Mouse (Mus musculus): ENCODE measurements around the gene Rpl24. TPM values are rescaled to one million over a fixed set of nuclear protein-coding genes. Genes with fewer than 3 reads are reported as not detected.
"Not testable (repeated sequence)": the region's sequence is repeated elsewhere in the genome, so short reads cannot be mapped to it uniquely, and the experiment has no call there.

Gene Rpl24
- polyA plus RNA-seq, 1 experiment from 2014 or later = 547 TPM

- DNase-seq (no peak), ATAC-seq (ENCODE audit: low read depth) (no peak)
- H3K9me3 ChIP-seq (replicated peaks) = no peaks in the 10 kb centered on the region
- no peaks in the 10 kb centered on the region for H3K36me3 ChIP-seq
- H3K9ac ChIP-seq = no peak overlapping the region
- H3K4me2 ChIP-seq = no peak overlapping the region
- H3K4me3 ChIP-seq (replicated peaks) = no peak overlapping the region
- WGBS (ENCODE audit: insufficient replicate concordance) = 68% methylated on average over 3 of the region's 3 CpGs
- H3K27me3 ChIP-seq = no peaks in the 10 kb centered on the region
- H3K4me1 ChIP-seq (replicated peaks) = peaks cover 7% of the 10 kb centered on the region
- no peak overlapping the region for H3K27ac ChIP-seq
Observed at GRCm38 (mm10) chr16:55950462-55950861, 15.6 kb upstream of the Rpl24 start.

GRCm38 (mm10) chr16:55950946-55951678 is 15.0 kb upstream of the Rpl24 start:
- Histone ChIP-seq H3K4me3 (replicated peaks) (peak overlapping the region; percentile 48), H3K27ac (no peak overlapping the region), H3K9ac (peak overlapping the region; percentile 46), H3K27me3 (no peaks in the 10 kb centered on the region), H3K4me2 (peak overlapping the region; percentile 64), H3K4me1 (replicated peaks) (peaks cover 7% of the 10 kb centered on the region), H3K9me3 (replicated peaks) (no peaks in the 10 kb centered on the region), H3K36me3 (no peaks in the 10 kb centered on the region)
- WGBS (ENCODE audit: insufficient replicate concordance) = 25% methylated on average over 19 of the region's 19 CpGs
- peak; percentile 59 for ATAC-seq (ENCODE audit: low read depth)
- peak; percentile 76 for DNase-seq

GRCm38 (mm10) chr16:55951679-55952327 is 14.3 kb upstream of the Rpl24 start:
- H3K27me3 ChIP-seq = no peaks in the 10 kb centered on the region
- H3K4me1 ChIP-seq (replicated peaks) = peaks cover 7% of the 10 kb centered on the region
- DNase-seq (no peak), ATAC-seq (ENCODE audit: low read depth) (peak; percentile 49; the same call in 1 of the 2 replicates)
- H3K9ac ChIP-seq = peak overlapping the region; percentile 46
- no peaks in the 10 kb centered on the region for H3K9me3 ChIP-seq (replicated peaks)
- no peaks in the 10 kb centered on the region for H3K36me3 ChIP-seq
- H3K4me2 ChIP-seq = peak overlapping the region; percentile 64
- no peak overlapping the region for H3K27ac ChIP-seq
- peak overlapping the region; percentile 48; the same call in 1 of the 2 replicates for H3K4me3 ChIP-seq (replicated peaks)
- 45% methylated on average over 7 of the region's 7 CpGs for WGBS (ENCODE audit: insufficient replicate concordance)

GRCm38 (mm10) chr16:55952771-55953170 is 13.3 kb upstream of the Rpl24 start:
- peaks cover 7% of the 10 kb centered on the region for H3K4me1 ChIP-seq (replicated peaks)
- H3K9me3 ChIP-seq (replicated peaks) = no peaks in the 10 kb centered on the region
- no peaks in the 10 kb centered on the region for H3K36me3 ChIP-seq
- no peak for ATAC-seq (ENCODE audit: low read depth)
- DNase-seq = no peak
- no peak overlapping the region for H3K9ac ChIP-seq
- H3K4me3 ChIP-seq (replicated peaks) = no peak overlapping the region
- H3K4me2 ChIP-seq = no peak overlapping the region
- H3K27ac ChIP-seq = no peak overlapping the region
- no peaks in the 10 kb centered on the region for H3K27me3 ChIP-seq

- H3K36me3 ChIP-seq; H3K27me3 ChIP-seq; H3K4me3 ChIP-seq (replicated peaks); H3K9ac ChIP-seq; H3K4me2 ChIP-seq; ATAC-seq (ENCODE audit: low read depth); H3K9me3 ChIP-seq (replicated peaks); H3K4me1 ChIP-seq (replicated peaks); H3K27ac ChIP-seq; DNase-seq: not testable (repeated sequence)
- WGBS (ENCODE audit: insufficient replicate concordance) = 76% methylated on average over 9 of the region's 9 CpGs
Observed at GRCm38 (mm10) chr16:55954196-55954595, 11.9 kb upstream of the Rpl24 start.

- not testable (repeated sequence) for H3K27ac ChIP-seq; H3K27me3 ChIP-seq; ATAC-seq (ENCODE audit: low read depth); DNase-seq; H3K36me3 ChIP-seq; H3K4me3 ChIP-seq (replicated peaks); H3K9me3 ChIP-seq (replicated peaks); H3K4me2 ChIP-seq; H3K9ac ChIP-seq
- WGBS (ENCODE audit: insufficient replicate concordance) = 84% methylated on average over 6 of the region's 11 CpGs
- H3K4me1 ChIP-seq (replicated peaks) = peaks cover 21% of the 10 kb centered on the region
Observed at GRCm38 (mm10) chr16:55963068-55963467, 3.0 kb upstream of the Rpl24 start.

GRCm38 (mm10) chr16:55964126-55964949 is 1.7 kb upstream of the Rpl24 start:
- Histone ChIP-seq H3K27ac (no peak overlapping the region), H3K27me3 (no peaks in the 10 kb centered on the region), H3K9me3 (replicated peaks) (no peaks in the 10 kb centered on the region), H3K4me3 (replicated peaks) (no peak overlapping the region), H3K4me1 (replicated peaks) (peaks cover 32% of the 10 kb centered on the region), H3K36me3 (peaks cover 17% of the 10 kb centered on the region), H3K4me2 (no peak overlapping the region), H3K9ac (no peak overlapping the region)
- DNase-seq = peak; percentile 19
- no peak for ATAC-seq (ENCODE audit: low read depth)
- 55% methylated on average over 4 of the region's 4 CpGs for WGBS (ENCODE audit: insufficient replicate concordance)

- Histone ChIP-seq H3K9me3 (replicated peaks) (no peaks in the 10 kb centered on the region), H3K27me3 (no peaks in the 10 kb centered on the region), H3K4me1 (replicated peaks) (peaks cover 60% of the 10 kb centered on the region), H3K27ac (peak overlapping the region; percentile 82), H3K4me2 (peak overlapping the region; percentile 92), H3K4me3 (replicated peaks) (peak overlapping the region; percentile 86), H3K9ac (peak overlapping the region; percentile 91), H3K36me3 (peaks cover 46% of the 10 kb centered on the region)
- DNase-seq = no peak
- ATAC-seq (ENCODE audit: low read depth) = no peak
- WGBS (ENCODE audit: insufficient replicate concordance) = 10% methylated on average over 1 of the region's 1 CpGs
Observed at GRCm38 (mm10) chr16:55967221-55967620, 1.1 kb downstream of the Rpl24 start.

GRCm38 (mm10) chr16:55969147-55969546 is 3.1 kb downstream of the Rpl24 start:
- 87% methylated on average over 3 of the region's 3 CpGs for WGBS (ENCODE audit: insufficient replicate concordance)
- H3K27me3 ChIP-seq = no peaks in the 10 kb centered on the region
- 0 out of 2 replicates have a peak overlapping the region, but pooled peaks have one; percentile 1 for H3K27ac ChIP-seq
- no peaks in the 10 kb centered on the region for H3K9me3 ChIP-seq (replicated peaks)
- H3K4me3 ChIP-seq (replicated peaks) = no peak overlapping the region; the same call in 1 of the 2 replicates
- peaks cover 52% of the 10 kb centered on the region for H3K36me3 ChIP-seq
- peak overlapping the region; percentile 42; the same call in 1 of the 2 replicates for H3K4me2 ChIP-seq
- DNase-seq (peak; percentile 33), ATAC-seq (ENCODE audit: low read depth) (no peak)
- 0 out of 2 replicates have a peak overlapping the region, but pooled peaks have one; percentile 40 for H3K9ac ChIP-seq
- peaks cover 69% of the 10 kb centered on the region for H3K4me1 ChIP-seq (replicated peaks)

- peaks cover 71% of the 10 kb centered on the region for H3K4me1 ChIP-seq (replicated peaks)
- 86% methylated on average over 5 of the region's 5 CpGs for WGBS (ENCODE audit: insufficient replicate concordance)
- H3K9me3 ChIP-seq (replicated peaks) = no peaks in the 10 kb centered on the region
- no peak for ATAC-seq (ENCODE audit: low read depth)
- H3K9ac ChIP-seq = no peak overlapping the region
- H3K4me2 ChIP-seq = no peak overlapping the region
- H3K27me3 ChIP-seq = no peaks in the 10 kb centered on the region
- no peak overlapping the region for H3K4me3 ChIP-seq (replicated peaks)
- DNase-seq = no peak
- peaks cover 52% of the 10 kb centered on the region for H3K36me3 ChIP-seq
- no peak overlapping the region for H3K27ac ChIP-seq
Observed at GRCm38 (mm10) chr16:55970416-55970815, 4.3 kb downstream of the Rpl24 start.
